Mouse (Mus musculus) heart, embryonic 11.5 days (tissue): Measurements from ENCODE around the gene Grin2a. TPM values are rescaled to one million over a fixed set of nuclear protein-coding genes. Genes with fewer than 3 reads are reported as not detected.

Experiments used
- ATAC-seq: fragments of 200-750 bp; cut with Nextera tagmentation; replicated peaks from 2 replicates; pipeline ENCODE4 v1.8.0; 2017; ENCODE audit warnings: moderate library complexity; ENCODE audit not compliant: insufficient number of reproducible peaks, low FRiP score, low TSS enrichment
- H3K27ac ChIP-seq: fragments of 300-500 bp; sonication (generic); 2 replicates; pipeline ENCODE4 v1.5.1; 2014; ENCODE audit warnings: mild to moderate bottlenecking, low read depth, low read length
- H3K27me3 ChIP-seq: fragments of 300-500 bp; sonication (generic); 2 replicates; pipeline ENCODE4 v1.6.1; 2014; ENCODE audit warnings: mild to moderate bottlenecking, low read length, mixed read lengths; ENCODE audit not compliant: control insufficient read depth, insufficient read depth
- H3K36me3 ChIP-seq: fragments of 300-500 bp; sonication (generic); 2 replicates; pipeline ENCODE4 v1.6.1; 2014; ENCODE audit warnings: mild to moderate bottlenecking, low read length, moderate library complexity, mixed read lengths; ENCODE audit not compliant: control insufficient read depth, insufficient read depth
- H3K4me1 ChIP-seq: fragments of 300-500 bp; sonication (generic); 2 replicates; pipeline ENCODE4 v1.6.1; 2014; ENCODE audit warnings: low read length; ENCODE audit not compliant: control insufficient read depth, insufficient read depth
- H3K4me2 ChIP-seq: fragments of 300-500 bp; sonication (generic); 2 replicates; pipeline ENCODE4 v1.6.1; 2014; ENCODE audit warnings: mild to moderate bottlenecking, moderate library complexity
- H3K4me3 ChIP-seq: fragments of 300-500 bp; sonication (generic); 2 replicates; pipeline ENCODE4 v1.5.1; 2014; ENCODE audit warnings: low read depth, low read length
- H3K9ac ChIP-seq: fragments of 300-500 bp; sonication (generic); 2 replicates; pipeline ENCODE4 v1.6.1; 2014; ENCODE audit warnings: mild to moderate bottlenecking, low read depth, low read length, moderate library complexity
- H3K9me3 ChIP-seq: fragments of 300-500 bp; sonication (generic); replicated peaks from 2 replicates; pipeline ENCODE4 v1.6.1; 2016; ENCODE audit warnings: low read length; ENCODE audit not compliant: control insufficient read depth
- WGBS: fragments of 180-500 bp; shearing (Covaris S2); extraction: QIAGEN DNeasy Blood & Tissue Kit; methylation state at CpG from one replicate; pipeline ENCODE4 v1.1.7; 2014; ENCODE audit not compliant: insufficient replicate concordance; 5-methylcytosine and 5-hydroxymethylcytosine counted together
- polyA plus RNA-seq: library from polyadenylated mRNA; unstranded; fragments of >200 nt; fragmentation: Nextera tagmentation; extraction: Ambion mirVana; gene quantifications from 2 replicates; pipeline ENCODE4 v1.2.1, GENCODE M21; 2014

Gene Grin2a
- polyA plus RNA-seq, 1 experiment from 2014 or later = 0.19 TPM

- H3K36me3 ChIP-seq = no peaks in the 10 kb centered on the region
- H3K27ac ChIP-seq = no peak overlapping the region
- no peak overlapping the region for H3K9ac ChIP-seq
- H3K9me3 ChIP-seq = no peaks in the 10 kb centered on the region
- no peaks in the 10 kb centered on the region for H3K4me1 ChIP-seq
- no peaks in the 10 kb centered on the region for H3K27me3 ChIP-seq
- no peak for ATAC-seq
- H3K4me3 ChIP-seq = no peak overlapping the region
- 55% methylated on average over 4 of the region's 4 CpGs for WGBS
- no peak overlapping the region for H3K4me2 ChIP-seq
These were observed 122.4 kb downstream of the Grin2a start for GRCm38 (mm10) chr16:9873001-9873400.

DNA sequence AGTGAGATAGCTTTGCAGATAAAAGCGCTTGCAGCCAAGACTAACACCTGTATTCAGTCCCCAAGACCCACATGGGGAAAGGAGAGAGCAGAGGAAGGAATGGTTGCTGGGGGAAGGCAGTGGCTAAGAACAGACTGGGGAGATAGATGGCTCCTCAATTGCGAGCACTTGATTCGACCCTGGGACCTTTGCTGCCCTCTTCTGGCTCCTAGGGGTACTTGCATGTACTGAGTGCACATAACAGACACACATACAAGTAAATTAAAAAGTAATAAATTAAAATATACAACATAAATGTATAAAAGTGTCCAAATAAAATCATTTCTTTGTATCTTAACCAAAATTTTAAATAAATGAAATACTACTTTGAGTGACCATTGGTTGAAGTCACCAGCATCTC lies 129.7 kb downstream of the Grin2a start:
- Histone ChIP-seq H3K27me3 (no peaks in the 10 kb centered on the region), H3K4me1 (no peaks in the 10 kb centered on the region), H3K4me2 (no peak overlapping the region), H3K9ac (no peak overlapping the region), H3K9me3 (no peaks in the 10 kb centered on the region), H3K4me3 (no peak overlapping the region), H3K36me3 (no peaks in the 10 kb centered on the region), H3K27ac (no peak overlapping the region)
- 60% methylated on average over 3 of the region's 3 CpGs for WGBS
- ATAC-seq = no peak

DNA sequence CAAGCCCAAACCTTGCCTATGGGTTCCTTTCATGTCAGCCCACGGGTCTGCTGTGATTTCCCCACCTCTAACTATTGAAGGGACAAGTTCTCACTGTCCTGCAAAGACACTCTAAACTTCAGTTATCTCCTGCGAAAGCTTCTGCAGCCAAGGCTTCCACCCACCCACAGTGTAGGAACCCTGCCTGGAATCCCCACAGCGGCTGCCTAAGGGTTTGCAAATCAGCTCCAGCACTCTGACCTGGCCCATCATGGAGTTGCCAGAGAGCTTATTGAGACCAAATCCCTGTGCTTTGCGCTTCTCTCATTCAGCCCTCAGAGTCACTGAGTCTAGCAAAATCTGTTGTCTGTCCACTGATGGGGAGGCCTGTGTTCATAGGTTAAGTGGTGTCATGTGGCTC lies 130.3 kb downstream of the Grin2a start:
- Histone ChIP-seq H3K9me3 (no peaks in the 10 kb centered on the region), H3K27ac (no peak overlapping the region), H3K36me3 (no peaks in the 10 kb centered on the region), H3K4me2 (no peak overlapping the region), H3K4me1 (no peaks in the 10 kb centered on the region), H3K4me3 (no peak overlapping the region), H3K27me3 (no peaks in the 10 kb centered on the region), H3K9ac (no peak overlapping the region)
- WGBS = 70% methylated on average over 4 of the region's 4 CpGs
- ATAC-seq = no peak

DNA sequence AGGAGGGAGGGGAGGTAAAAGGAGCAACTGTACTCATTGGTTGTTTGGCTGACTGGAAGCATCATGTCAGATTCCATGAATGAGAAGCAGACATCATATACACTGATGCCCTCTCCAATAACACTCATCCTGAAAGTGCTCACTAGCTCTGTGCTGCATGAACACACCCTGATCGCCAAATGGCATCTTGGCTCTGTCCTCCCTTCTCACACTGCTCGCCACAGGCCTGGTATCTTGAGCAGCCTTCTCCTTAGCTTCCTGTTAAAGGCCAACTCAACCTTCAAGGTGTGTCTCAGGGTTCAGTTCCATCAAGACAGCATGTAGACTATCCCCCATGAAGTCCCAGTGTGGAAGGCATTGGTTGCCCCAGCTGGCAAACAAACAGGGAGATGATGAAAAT lies 137.6 kb downstream of the Grin2a start:
- WGBS = 66% methylated on average over 2 of the region's 2 CpGs
- ATAC-seq = no peak
- no peak overlapping the region for H3K9ac ChIP-seq

GRCm38 (mm10) chr16:9851265-9851988 lies 143.9 kb downstream of the Grin2a start:
- Histone ChIP-seq H3K27ac (no peak overlapping the region), H3K9ac (no peak overlapping the region), H3K4me2 (no peak overlapping the region), H3K4me1 (no peaks in the 10 kb centered on the region), H3K27me3 (no peaks in the 10 kb centered on the region), H3K36me3 (no peaks in the 10 kb centered on the region), H3K9me3 (0 out of 2 replicates have a peak, but pooled peaks cover 2% of the 10 kb centered on the region), H3K4me3 (no peak overlapping the region)
- 79% methylated on average over 12 of the region's 12 CpGs for WGBS
- ATAC-seq = no peak

More for the DNA sequence above, 137.6 kb downstream of the Grin2a start:
- Histone ChIP-seq H3K9me3 (0 out of 2 replicates have a peak, but pooled peaks cover 2% of the 10 kb centered on the region), H3K4me2 (no peak overlapping the region), H3K27me3 (no peaks in the 10 kb centered on the region), H3K4me1 (no peaks in the 10 kb centered on the region), H3K36me3 (no peaks in the 10 kb centered on the region), H3K4me3 (no peak overlapping the region), H3K27ac (no peak overlapping the region)

GRCm38 (mm10) chr16:9841496-9841895 lies 153.9 kb downstream of the Grin2a start:
- no peaks in the 10 kb centered on the region for H3K36me3 ChIP-seq
- H3K4me1 ChIP-seq = no peaks in the 10 kb centered on the region
- H3K9ac ChIP-seq = no peak overlapping the region
- H3K4me3 ChIP-seq = no peak overlapping the region
- ATAC-seq = no peak
- 50% methylated on average over 3 of the region's 3 CpGs for WGBS
- H3K9me3 ChIP-seq = no peaks in the 10 kb centered on the region
- no peaks in the 10 kb centered on the region for H3K27me3 ChIP-seq
- H3K27ac ChIP-seq = no peak overlapping the region
- no peak overlapping the region for H3K4me2 ChIP-seq

DNA sequence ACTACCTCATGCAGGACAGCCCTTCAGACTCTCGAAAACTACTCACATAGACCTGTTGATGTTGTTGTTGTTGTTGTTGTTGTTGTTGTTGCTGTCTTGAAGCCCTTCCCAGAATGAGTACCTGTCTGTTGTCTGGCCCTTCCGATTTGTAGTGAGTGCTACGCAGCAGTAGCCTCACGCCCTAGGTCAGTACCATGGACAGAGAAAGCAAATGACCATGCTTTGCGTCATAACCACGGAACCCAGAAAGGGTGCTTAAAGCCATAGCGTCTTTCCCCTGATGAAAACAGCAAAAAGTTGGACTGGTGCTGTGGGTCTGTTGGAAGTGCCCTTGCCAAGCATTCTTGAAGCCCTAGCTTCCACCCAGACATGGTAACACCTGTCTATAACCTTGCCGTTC lies 158.8 kb downstream of the Grin2a start:
- H3K4me2 ChIP-seq = no peak overlapping the region
- ATAC-seq = no peak
- H3K27ac ChIP-seq = no peak overlapping the region
- H3K9me3 ChIP-seq = no peaks in the 10 kb centered on the region
- no peaks in the 10 kb centered on the region for H3K27me3 ChIP-seq
- WGBS = 38% methylated on average over 8 of the region's 8 CpGs
- H3K4me1 ChIP-seq = no peaks in the 10 kb centered on the region
- H3K4me3 ChIP-seq = no peak overlapping the region
- H3K36me3 ChIP-seq = no peaks in the 10 kb centered on the region
- no peak overlapping the region for H3K9ac ChIP-seq

GRCm38 (mm10) chr16:9834236-9834635 lies 161.1 kb downstream of the Grin2a start:
- Histone ChIP-seq H3K27me3 (no peaks in the 10 kb centered on the region), H3K27ac (no peak overlapping the region), H3K36me3 (no peaks in the 10 kb centered on the region), H3K4me3 (no peak overlapping the region), H3K4me2 (no peak overlapping the region), H3K9me3 (no peaks in the 10 kb centered on the region), H3K9ac (no peak overlapping the region), H3K4me1 (no peaks in the 10 kb centered on the region)
- ATAC-seq = no peak
- WGBS = 71% methylated on average over 2 of the region's 2 CpGs

DNA sequence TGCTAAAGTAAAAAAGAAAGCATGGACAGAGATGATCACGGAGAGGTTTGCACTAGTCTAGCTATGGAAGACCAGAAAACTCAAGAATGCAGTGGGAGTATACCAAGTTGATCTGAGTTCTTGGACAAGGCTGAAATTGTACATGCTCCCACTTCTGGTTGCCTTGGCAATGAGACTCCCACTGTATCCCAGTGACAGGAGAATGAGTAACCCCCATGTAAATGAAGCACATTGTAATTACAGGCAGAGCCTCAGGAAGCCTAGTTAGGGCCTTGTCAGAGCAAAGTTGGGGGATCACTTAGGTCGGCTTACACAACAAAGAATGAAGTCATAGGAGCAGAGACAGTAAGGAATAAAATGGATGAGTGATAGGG lies 170.3 kb downstream of the Grin2a start:
- Histone ChIP-seq H3K4me2 (no peak overlapping the region), H3K4me3 (no peak overlapping the region), H3K4me1 (no peaks in the 10 kb centered on the region), H3K9ac (no peak overlapping the region), H3K27me3 (no peaks in the 10 kb centered on the region), H3K27ac (no peak overlapping the region), H3K9me3 (no peaks in the 10 kb centered on the region), H3K36me3 (no peaks in the 10 kb centered on the region)
- 70% methylated on average over 2 of the region's 2 CpGs for WGBS
- ATAC-seq = no peak
